Mouse (Mus musculus) kidney, adult 2 months (tissue): Measurements from ENCODE around the gene Shisa8.

Experiments used
- CTCF ChIP-seq: fragments of 200-500 bp; conservative IDR thresholded peaks from 2 replicates; pipeline ENCODE4 v1.5.1; 2011; ENCODE audit warnings: low read depth, mild to moderate bottlenecking, control low read depth, low read length, moderate library complexity, mixed read lengths; ENCODE audit not compliant: insufficient read depth, insufficient read length
- POLR2A ChIP-seq: fragments of 200-500 bp; IDR thresholded peaks from one replicate; pipeline ENCODE4 v1.6.1; 2011; ENCODE audit warnings: low read depth, low read length, control low read depth

DNA sequence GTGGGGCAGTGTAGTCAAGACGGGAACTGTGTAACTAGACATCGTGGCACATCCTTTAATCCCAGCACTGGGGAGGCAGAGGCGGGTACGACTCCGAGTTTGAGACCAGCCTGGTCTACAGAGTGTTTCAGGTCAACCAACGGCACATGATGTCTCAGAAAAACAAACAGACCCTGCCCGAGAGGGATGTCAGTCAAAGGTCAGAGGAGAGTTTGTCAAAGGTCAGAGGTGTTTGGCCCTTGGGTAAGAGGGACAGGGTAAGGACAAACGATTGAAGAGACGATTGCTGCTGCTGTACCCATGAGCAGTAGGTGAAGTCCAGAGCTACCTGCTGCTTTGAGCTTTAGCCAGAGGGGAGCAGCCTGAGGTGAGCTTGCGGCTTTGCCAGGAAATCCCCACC lies 29.0 kb downstream of the Shisa8 start:
- TF ChIP-seq CTCF, result no peak
- TF ChIP-seq POLR2A, result no peak
